Mouse (Mus musculus) hindbrain, embryonic 16.5 days (tissue): ENCODE measurements around the gene Ptgr1. TPM values are rescaled to one million over a fixed set of nuclear protein-coding genes. Genes with fewer than 3 reads are reported as not detected.

Experiments used
- ATAC-seq: fragments of 200-750 bp; cut with Nextera tagmentation; 2 replicates; pipeline ENCODE4 v1.8.0; 2017; ENCODE audit warnings: moderate TSS enrichment, moderate library complexity
- H3K27ac ChIP-seq: fragments of 300-500 bp; sonication (generic); 2 replicates; pipeline ENCODE4 v1.5.1; 2014; ENCODE audit warnings: low read depth, mild to moderate bottlenecking, control low read depth, low read length, moderate library complexity
- H3K27me3 ChIP-seq: fragments of 300-500 bp; sonication (generic); replicated peaks from 2 replicates; pipeline ENCODE4 v1.6.1; 2014; ENCODE audit warnings: low read length; ENCODE audit not compliant: control insufficient read depth, insufficient read depth
- H3K36me3 ChIP-seq: fragments of 300-500 bp; sonication (generic); 2 replicates; pipeline ENCODE4 v1.6.1; 2014; ENCODE audit warnings: mild to moderate bottlenecking, low read length, moderate library complexity, mixed read lengths; ENCODE audit not compliant: control insufficient read depth, insufficient read depth
- H3K4me1 ChIP-seq: fragments of 300-500 bp; sonication (generic); 2 replicates; pipeline ENCODE4 v1.6.1; 2014; ENCODE audit warnings: low read depth, low read length; ENCODE audit not compliant: control insufficient read depth, insufficient read depth
- H3K4me2 ChIP-seq: fragments of 300-500 bp; sonication (generic); 2 replicates; pipeline ENCODE4 v1.6.1; 2014; ENCODE audit warnings: mild to moderate bottlenecking, low read length, control low read depth, moderate library complexity
- H3K4me3 ChIP-seq: fragments of 300-500 bp; sonication (generic); 2 replicates; pipeline ENCODE4 v1.5.1; 2014; ENCODE audit warnings: mild to moderate bottlenecking, low read length, control low read depth, moderate library complexity
- H3K9ac ChIP-seq: fragments of 300-500 bp; sonication (generic); 2 replicates; pipeline ENCODE4 v1.6.1; 2014; ENCODE audit warnings: low read depth, mild to moderate bottlenecking, control low read depth, low read length, moderate library complexity
- H3K9me3 ChIP-seq: fragments of 300-500 bp; sonication (generic); 2 replicates; pipeline ENCODE4 v1.6.1; 2014; ENCODE audit warnings: mild to moderate bottlenecking, low read length, moderate library complexity; ENCODE audit not compliant: control insufficient read depth
- WGBS: fragments of 180-500 bp; shearing (Covaris S2); extraction: QIAGEN DNeasy Blood & Tissue Kit; methylation state at CpG from one replicate; pipeline ENCODE4 v1.1.7; 2014; 5-methylcytosine and 5-hydroxymethylcytosine counted together
- polyA plus RNA-seq: library from polyadenylated mRNA; unstranded; fragments of >200 nt; fragmentation: Nextera tagmentation; extraction: Ambion mirVana; gene quantifications from 2 replicates; pipeline ENCODE4 v1.2.1, GENCODE M21; 2015

The Ptgr1 gene
- polyA plus RNA-seq, 1 experiment from 2014 or later: 5.6 TPM

GRCm38 (mm10) chr4:58997081-58997480 is 10.2 kb upstream of the Ptgr1 start:
- H3K4me1 ChIP-seq: no peaks in the 10 kb centered on the region
- 59% methylated on average over 5 of the region's 5 CpGs for WGBS
- no peaks in the 10 kb centered on the region for H3K27me3 ChIP-seq
- H3K4me2 ChIP-seq: no peak overlapping the region
- no peak for ATAC-seq
- no peak overlapping the region for H3K4me3 ChIP-seq
- H3K9me3 ChIP-seq: no peaks in the 10 kb centered on the region
- H3K9ac ChIP-seq: no peak overlapping the region
- H3K27ac ChIP-seq: no peak overlapping the region
- H3K36me3 ChIP-seq: no peaks in the 10 kb centered on the region

GRCm38 (mm10) chr4:58995251-58995693 is 8.4 kb upstream of the Ptgr1 start:
- Histone ChIP-seq H3K9me3 (no peaks in the 10 kb centered on the region), H3K4me2 (no peak overlapping the region), H3K27ac (no peak overlapping the region), H3K4me1 (no peaks in the 10 kb centered on the region), H3K27me3 (no peaks in the 10 kb centered on the region), H3K9ac (no peak overlapping the region), H3K36me3 (no peaks in the 10 kb centered on the region), H3K4me3 (no peak overlapping the region)
- WGBS: 80% methylated on average over 8 of the region's 8 CpGs
- no peak for ATAC-seq

- no peak within 1 kb of the TSS for H3K9ac ChIP-seq
- WGBS: 94% methylated on average over 4 of the region's 4 CpGs
- H3K4me3 ChIP-seq: no peak within 1 kb of the TSS
- H3K9me3 ChIP-seq: no peaks in the 10 kb centered on the region
- no peak within 1 kb of the TSS for H3K27ac ChIP-seq
- no peaks in the 10 kb centered on the region for H3K4me1 ChIP-seq
- no peaks in the 10 kb centered on the region for H3K27me3 ChIP-seq
- H3K4me2 ChIP-seq: no peak within 1 kb of the TSS
- H3K36me3 ChIP-seq: no peaks in the 10 kb centered on the region
- no peak for ATAC-seq
Measured at GRCm38 (mm10) chr4:58994762-58995161, 7.8 kb upstream of the Ptgr1 start, which contains the start of gene Dnajc25. Gene Dnajc25 (plus strand): TSS chr4:58995062.

GRCm38 (mm10) chr4:58992195-58992594 is 5.3 kb upstream of the Ptgr1 start:
- Histone ChIP-seq H3K9ac (no peak overlapping the region), H3K27ac (no peak overlapping the region), H3K36me3 (no peaks in the 10 kb centered on the region), H3K9me3 (no peaks in the 10 kb centered on the region), H3K4me2 (no peak overlapping the region), H3K27me3 (no peaks in the 10 kb centered on the region), H3K4me3 (no peak overlapping the region), H3K4me1 (no peaks in the 10 kb centered on the region; the same call in 1 of the 2 replicates)
- ATAC-seq: no peak
- WGBS: 78% methylated on average over 5 of the region's 5 CpGs

- 82% methylated on average over 17 of the region's 17 CpGs for WGBS
- H3K9ac ChIP-seq: no peak overlapping the region
- ATAC-seq: no peak
- H3K36me3 ChIP-seq: no peaks in the 10 kb centered on the region
- H3K4me2 ChIP-seq: no peak overlapping the region
- H3K27me3 ChIP-seq: no peaks in the 10 kb centered on the region
- H3K4me3 ChIP-seq: no peak overlapping the region
- peaks cover 4% of the 10 kb centered on the region for H3K4me1 ChIP-seq
- H3K27ac ChIP-seq: no peak overlapping the region
- no peaks in the 10 kb centered on the region for H3K9me3 ChIP-seq
Measured at GRCm38 (mm10) chr4:58990609-58991434, 3.9 kb upstream of the Ptgr1 start.

- no peak overlapping the region for H3K9ac ChIP-seq
- no peaks in the 10 kb centered on the region for H3K9me3 ChIP-seq
- H3K4me2 ChIP-seq: no peak overlapping the region
- no peaks in the 10 kb centered on the region for H3K27me3 ChIP-seq
- ATAC-seq: no peak
- H3K4me1 ChIP-seq: peaks cover 4% of the 10 kb centered on the region
- WGBS: 79% methylated on average over 7 of the region's 7 CpGs
- no peak overlapping the region for H3K4me3 ChIP-seq
- H3K36me3 ChIP-seq: no peaks in the 10 kb centered on the region
- no peak overlapping the region for H3K27ac ChIP-seq
Measured at GRCm38 (mm10) chr4:58989303-58989898, 2.5 kb upstream of the Ptgr1 start.

- H3K4me1 ChIP-seq: peaks cover 4% of the 10 kb centered on the region
- 23% methylated on average over 7 of the region's 7 CpGs for WGBS
- no peak overlapping the region for H3K9ac ChIP-seq
Measured at GRCm38 (mm10) chr4:58985157-58985648, 1.7 kb downstream of the Ptgr1 start.

GRCm38 (mm10) chr4:58982806-58983205 is 4.1 kb downstream of the Ptgr1 start:
- Histone ChIP-seq H3K4me1 (peaks cover 4% of the 10 kb centered on the region), H3K4me3 (no peak overlapping the region), H3K4me2 (no peak overlapping the region), H3K27ac (no peak overlapping the region), H3K9me3 (no peaks in the 10 kb centered on the region), H3K9ac (no peak overlapping the region), H3K36me3 (no peaks in the 10 kb centered on the region), H3K27me3 (no peaks in the 10 kb centered on the region)
- 90% methylated on average over 8 of the region's 8 CpGs for WGBS
- no peak for ATAC-seq

More at GRCm38 (mm10) chr4:58985157-58985648, 1.7 kb downstream of the Ptgr1 start:
- ATAC-seq: peak; percentile 19; the same call in 1 of the 2 replicates
- no peak overlapping the region for H3K4me2 ChIP-seq
- H3K4me3 ChIP-seq: no peak overlapping the region
- H3K27ac ChIP-seq: no peak overlapping the region
- no peaks in the 10 kb centered on the region for H3K9me3 ChIP-seq
- no peaks in the 10 kb centered on the region for H3K36me3 ChIP-seq
- no peaks in the 10 kb centered on the region for H3K27me3 ChIP-seq

- 65% methylated on average over 6 of the region's 6 CpGs for WGBS
- no peak overlapping the region for H3K4me3 ChIP-seq
- H3K27ac ChIP-seq: no peak overlapping the region
- H3K4me1 ChIP-seq: no peaks in the 10 kb centered on the region
- H3K9me3 ChIP-seq: no peaks in the 10 kb centered on the region
- no peak overlapping the region for H3K4me2 ChIP-seq
- H3K27me3 ChIP-seq: no peaks in the 10 kb centered on the region
- H3K36me3 ChIP-seq: no peaks in the 10 kb centered on the region
- H3K9ac ChIP-seq: no peak overlapping the region
- no peak for ATAC-seq
Measured at GRCm38 (mm10) chr4:58981421-58981820, 5.5 kb downstream of the Ptgr1 start.
